Mouse (Mus musculus) lung, adult 2 months (tissue): ENCODE measurements at regions not wholly inside any gene's neighbourhood (a gene's known extent, or its start where the extent isn't known, plus 50 kb on each side); places are given as distances from the start of the nearest gene placed in this dataset.

ENCODE experiments used
- CTCF ChIP-seq: fragments of 200-500 bp; IDR thresholded peaks from 2 replicates; pipeline ENCODE4 v1.5.1; 2011; ENCODE audit warnings: mild to moderate bottlenecking, low read length, control low read depth; ENCODE audit not compliant: insufficient read depth
- POLR2A ChIP-seq: fragments of 200-500 bp; IDR thresholded peaks from 2 replicates; pipeline ENCODE4 v1.6.1; 2011; ENCODE audit warnings: low read depth, mild to moderate bottlenecking, control low read depth, low read length, borderline replicate concordance; ENCODE audit errors: extremely low read depth

DNA sequence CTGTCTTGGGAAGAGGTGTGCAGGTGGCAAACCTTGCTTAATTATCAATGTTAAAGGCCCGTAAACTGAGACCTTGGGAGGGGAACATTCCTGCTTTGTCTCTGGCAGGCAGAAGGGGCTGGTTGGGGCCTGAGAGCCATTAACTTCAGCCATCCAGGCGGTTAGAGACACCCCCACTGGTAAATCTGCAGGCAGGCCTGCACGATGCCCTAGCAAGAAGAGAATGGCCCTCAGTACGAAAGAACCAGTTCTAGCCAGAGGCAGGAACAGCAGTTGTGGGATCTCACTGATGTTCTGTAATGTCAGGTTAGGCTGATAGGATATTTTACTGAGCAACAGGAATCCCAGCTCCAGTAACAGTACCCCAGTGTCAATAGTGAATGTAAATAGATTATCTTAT lies 70.5 kb downstream of the Apip start:
- TF ChIP-seq CTCF (no peak), POLR2A (no peak)
